Mouse (Mus musculus) lung, postnatal 0 days (tissue): ENCODE measurements around the gene Zbtb14.

Experiments
- CTCF ChIP-seq: IDR thresholded peaks from 2 replicates; pipeline ENCODE4 v1.5.1; 2016; ENCODE audit warnings: antibody characterized with exemption, mild to moderate bottlenecking
- EP300 ChIP-seq: IDR thresholded peaks from 2 replicates; pipeline ENCODE4 v1.6.1; 2016; ENCODE audit warnings: antibody characterized with exemption, mild to moderate bottlenecking, control low read depth

- TF ChIP-seq CTCF (no peak), EP300 (no peak)
Measured at GRCm38 (mm10) chr17:69421592-69421991, 38.7 kb downstream of the Zbtb14 start.
